Mouse (Mus musculus): ENCODE results near the gene Gm5134. TPM values are rescaled to one million over a fixed set of nuclear protein-coding genes. Genes with fewer than 3 reads are reported as not detected.

Gene Gm5134
- polyA plus RNA-seq, 1 experiment from 2014 or later, result 0.17 TPM

- DNase-seq (ENCODE audit: low spot score) (peak; percentile 86), ATAC-seq (ENCODE audit: low read depth) (peak; percentile 58)
- WGBS, result 4% methylated on average over 44 of the region's 51 CpGs
- Histone ChIP-seq H3K4me1 (ENCODE audit: control insufficient read depth, insufficient read depth, low read length) (peaks cover 17% of the 10 kb centered on the region), H3K9me3 (ENCODE audit: control insufficient read depth, low read length) (no peaks in the 10 kb centered on the region), H3K27me3 (replicated peaks; ENCODE audit: control insufficient read depth, insufficient read depth, low read length) (peaks cover 20% of the 10 kb centered on the region), H3K9ac (ENCODE audit: low read depth, low read length) (peak within 1 kb of the TSS; percentile 54), H3K27ac (replicated peaks; ENCODE audit: low read depth, low read length) (no peak within 1 kb of the TSS), H3K4me2 (ENCODE audit: low read depth, low read length) (peak within 1 kb of the TSS; percentile 87), H3K4me3 (ENCODE audit: low read depth, low read length) (peak within 1 kb of the TSS; percentile 47), H3K36me3 (ENCODE audit: control insufficient read depth, insufficient read depth, low read length) (no peaks in the 10 kb centered on the region)
These were observed 18.4 kb upstream of the Gm5134 start, which contains the start of gene Mmp11 for GRCm38 (mm10) chr10:75935680-75936541. Gene Mmp11 (minus strand): TSS chr10:75936496.

- no peaks in the 10 kb centered on the region for H3K36me3 ChIP-seq (ENCODE audit: control insufficient read depth, insufficient read depth, low read length)
- no peak overlapping the region for H3K4me2 ChIP-seq (ENCODE audit: low read depth, low read length)
- H3K27ac ChIP-seq (replicated peaks; ENCODE audit: low read depth, low read length), result no peak overlapping the region
- H3K4me3 ChIP-seq (ENCODE audit: low read depth, low read length), result no peak overlapping the region
- H3K9ac ChIP-seq (ENCODE audit: low read depth, low read length), result no peak overlapping the region
- DNase-seq (ENCODE audit: low spot score), result no peak
- 43% methylated on average over 18 of the region's 18 CpGs for WGBS
- peaks cover 8% of the 10 kb centered on the region for H3K4me1 ChIP-seq (ENCODE audit: control insufficient read depth, insufficient read depth, low read length)
- H3K27me3 ChIP-seq (replicated peaks; ENCODE audit: control insufficient read depth, insufficient read depth, low read length), result peaks cover 20% of the 10 kb centered on the region
- no peaks in the 10 kb centered on the region for H3K9me3 ChIP-seq (ENCODE audit: control insufficient read depth, low read length)
- ATAC-seq (ENCODE audit: low read depth), result no peak
These were observed 17.2 kb upstream of the Gm5134 start for GRCm38 (mm10) chr10:75936909-75937667.

- DNase-seq (ENCODE audit: low spot score) (no peak), ATAC-seq (ENCODE audit: low read depth) (no peak)
- Histone ChIP-seq H3K4me2 (ENCODE audit: low read depth, low read length) (no peak overlapping the region), H3K36me3 (ENCODE audit: control insufficient read depth, insufficient read depth, low read length) (no peaks in the 10 kb centered on the region), H3K27ac (replicated peaks; ENCODE audit: low read depth, low read length) (no peak overlapping the region), H3K4me3 (ENCODE audit: low read depth, low read length) (no peak overlapping the region), H3K27me3 (replicated peaks; ENCODE audit: control insufficient read depth, insufficient read depth, low read length) (peaks cover 20% of the 10 kb centered on the region), H3K9me3 (ENCODE audit: control insufficient read depth, low read length) (no peaks in the 10 kb centered on the region), H3K9ac (ENCODE audit: low read depth, low read length) (no peak overlapping the region), H3K4me1 (ENCODE audit: control insufficient read depth, insufficient read depth, low read length) (peaks cover 2% of the 10 kb centered on the region; the same call in 1 of the 2 replicates)
- 53% methylated on average over 10 of the region's 10 CpGs for WGBS
These were observed 16.3 kb upstream of the Gm5134 start for GRCm38 (mm10) chr10:75937851-75938643.

- H3K27me3 ChIP-seq (replicated peaks; ENCODE audit: control insufficient read depth, insufficient read depth, low read length), result peaks cover 20% of the 10 kb centered on the region
- 51% methylated on average over 9 of the region's 9 CpGs for WGBS
- no peaks in the 10 kb centered on the region for H3K4me1 ChIP-seq (ENCODE audit: control insufficient read depth, insufficient read depth, low read length)
- ATAC-seq (ENCODE audit: low read depth) (no peak), DNase-seq (ENCODE audit: low spot score) (no peak)
- H3K9ac ChIP-seq (ENCODE audit: low read depth, low read length), result no peak overlapping the region
- no peaks in the 10 kb centered on the region for H3K36me3 ChIP-seq (ENCODE audit: control insufficient read depth, insufficient read depth, low read length)
- no peaks in the 10 kb centered on the region for H3K9me3 ChIP-seq (ENCODE audit: control insufficient read depth, low read length)
- no peak overlapping the region for H3K4me3 ChIP-seq (ENCODE audit: low read depth, low read length)
- H3K27ac ChIP-seq (replicated peaks; ENCODE audit: low read depth, low read length), result no peak overlapping the region
- H3K4me2 ChIP-seq (ENCODE audit: low read depth, low read length), result no peak overlapping the region
These were observed 14.7 kb upstream of the Gm5134 start for GRCm38 (mm10) chr10:75939481-75940234.

DNA sequence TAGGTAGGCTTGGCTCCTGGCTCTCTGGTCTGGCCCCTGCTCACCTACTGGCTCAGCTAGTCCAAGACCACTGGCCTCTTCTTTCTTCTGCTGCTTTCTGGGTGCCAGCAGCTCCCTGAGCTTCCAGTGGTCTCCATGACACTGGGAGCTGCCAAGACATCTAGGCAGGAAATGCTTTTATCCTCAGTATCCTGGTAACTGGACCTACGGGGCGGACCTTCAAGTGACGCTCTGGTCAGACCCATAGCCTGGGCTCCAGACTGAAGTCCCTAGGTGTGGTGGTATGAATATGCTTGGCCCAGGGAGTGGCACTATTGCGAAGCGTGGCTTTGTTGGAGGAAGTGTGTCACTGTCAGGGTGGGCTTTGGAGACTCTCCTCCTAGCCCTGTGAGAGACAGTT, 13.8 kb upstream of the Gm5134 start, which contains the start of gene Gm867:
TSS of gene Gm867 (minus strand) at position 153 of the 400 bp plus-strand sequence.
- Histone ChIP-seq H3K27me3 (replicated peaks; ENCODE audit: control insufficient read depth, insufficient read depth, low read length) (peaks cover 18% of the 10 kb centered on the region), H3K9ac (ENCODE audit: low read depth, low read length) (no peak within 1 kb of the TSS), H3K4me3 (ENCODE audit: low read depth, low read length) (no peak within 1 kb of the TSS), H3K4me2 (ENCODE audit: low read depth, low read length) (no peak within 1 kb of the TSS), H3K27ac (replicated peaks; ENCODE audit: low read depth, low read length) (no peak within 1 kb of the TSS), H3K4me1 (ENCODE audit: control insufficient read depth, insufficient read depth, low read length) (no peaks in the 10 kb centered on the region), H3K36me3 (ENCODE audit: control insufficient read depth, insufficient read depth, low read length) (no peaks in the 10 kb centered on the region), H3K9me3 (ENCODE audit: control insufficient read depth, low read length) (no peaks in the 10 kb centered on the region)
- DNase-seq (ENCODE audit: low spot score) (no peak), ATAC-seq (ENCODE audit: low read depth) (no peak)
- 66% methylated on average over 5 of the region's 5 CpGs for WGBS

DNA sequence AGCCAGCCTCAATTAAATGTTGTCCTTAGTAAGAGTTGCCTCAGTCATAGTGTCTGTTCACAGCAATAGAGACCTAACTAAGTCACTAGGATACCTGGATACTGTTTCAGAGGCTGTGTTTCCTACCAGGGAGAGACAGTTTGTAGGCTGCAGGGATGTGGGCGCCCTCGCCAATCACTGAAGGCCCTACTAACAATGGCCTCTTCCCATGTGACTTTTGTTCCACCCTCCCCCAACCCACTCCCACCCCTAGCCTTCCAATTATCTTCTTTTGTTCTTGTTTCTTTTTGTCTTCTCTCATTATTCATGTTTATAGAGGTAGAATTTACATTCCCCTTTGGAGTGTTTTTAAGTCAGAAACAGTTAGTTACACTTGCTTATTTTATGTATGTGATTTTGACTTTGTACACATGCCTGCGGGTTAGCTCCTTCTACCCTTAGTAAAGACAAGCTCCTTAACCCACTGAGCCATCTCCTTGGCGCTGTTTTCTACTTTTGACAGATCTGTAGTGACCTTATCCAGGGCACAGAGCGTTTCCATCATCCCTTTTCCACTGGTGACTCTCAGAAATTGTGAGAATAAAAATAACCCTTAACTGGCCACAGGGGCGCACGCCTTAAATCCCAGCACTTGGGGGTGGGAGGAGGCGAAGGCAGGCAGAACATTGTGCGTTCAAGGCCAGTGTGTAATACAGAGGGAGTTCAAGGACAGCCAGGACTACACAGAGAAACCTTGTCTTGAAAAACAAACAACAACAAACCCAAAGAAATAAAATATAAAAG, 13.1 kb upstream of the Gm5134 start:
- H3K9me3 ChIP-seq (ENCODE audit: control insufficient read depth, low read length), result no peaks in the 10 kb centered on the region
- peaks cover 11% of the 10 kb centered on the region for H3K27me3 ChIP-seq (replicated peaks; ENCODE audit: control insufficient read depth, insufficient read depth, low read length)
- ATAC-seq (ENCODE audit: low read depth) (no peak), DNase-seq (ENCODE audit: low spot score) (no peak)
- H3K4me1 ChIP-seq (ENCODE audit: control insufficient read depth, insufficient read depth, low read length), result no peaks in the 10 kb centered on the region
- 70% methylated on average over 9 of the region's 9 CpGs for WGBS
- no peak overlapping the region for H3K4me2 ChIP-seq (ENCODE audit: low read depth, low read length)
- H3K9ac ChIP-seq (ENCODE audit: low read depth, low read length), result no peak overlapping the region
- no peaks in the 10 kb centered on the region for H3K36me3 ChIP-seq (ENCODE audit: control insufficient read depth, insufficient read depth, low read length)
- no peak overlapping the region for H3K4me3 ChIP-seq (ENCODE audit: low read depth, low read length)
- H3K27ac ChIP-seq (replicated peaks; ENCODE audit: low read depth, low read length), result no peak overlapping the region

GRCm38 (mm10) chr10:75942736-75943477, 11.4 kb upstream of the Gm5134 start, which contains the start of gene Vpreb3:
Gene Vpreb3 (plus strand): TSS chr10:75943057.
- ATAC-seq (ENCODE audit: low read depth) (no peak), DNase-seq (ENCODE audit: low spot score) (no peak)
- Histone ChIP-seq H3K27me3 (replicated peaks; ENCODE audit: control insufficient read depth, insufficient read depth, low read length) (no peaks in the 10 kb centered on the region), H3K9me3 (ENCODE audit: control insufficient read depth, low read length) (no peaks in the 10 kb centered on the region), H3K4me2 (ENCODE audit: low read depth, low read length) (no peak within 1 kb of the TSS), H3K4me1 (ENCODE audit: control insufficient read depth, insufficient read depth, low read length) (no peaks in the 10 kb centered on the region), H3K27ac (replicated peaks; ENCODE audit: low read depth, low read length) (no peak within 1 kb of the TSS), H3K36me3 (ENCODE audit: control insufficient read depth, insufficient read depth, low read length) (no peaks in the 10 kb centered on the region), H3K9ac (ENCODE audit: low read depth, low read length) (no peak within 1 kb of the TSS), H3K4me3 (ENCODE audit: low read depth, low read length) (no peak within 1 kb of the TSS)
- WGBS, result 75% methylated on average over 15 of the region's 15 CpGs

Measured in embryonic facial prominence, embryonic 14.5 days (tissue).